Mouse (Mus musculus) right cerebral cortex, postnatal 14 days (tissue): Measurements from ENCODE around the gene Hdac4.

Source experiments
- DNase-seq: peaks from one replicate; pipeline ENCODE4 v3.0.0; 2022

The Hdac4 gene

DNA sequence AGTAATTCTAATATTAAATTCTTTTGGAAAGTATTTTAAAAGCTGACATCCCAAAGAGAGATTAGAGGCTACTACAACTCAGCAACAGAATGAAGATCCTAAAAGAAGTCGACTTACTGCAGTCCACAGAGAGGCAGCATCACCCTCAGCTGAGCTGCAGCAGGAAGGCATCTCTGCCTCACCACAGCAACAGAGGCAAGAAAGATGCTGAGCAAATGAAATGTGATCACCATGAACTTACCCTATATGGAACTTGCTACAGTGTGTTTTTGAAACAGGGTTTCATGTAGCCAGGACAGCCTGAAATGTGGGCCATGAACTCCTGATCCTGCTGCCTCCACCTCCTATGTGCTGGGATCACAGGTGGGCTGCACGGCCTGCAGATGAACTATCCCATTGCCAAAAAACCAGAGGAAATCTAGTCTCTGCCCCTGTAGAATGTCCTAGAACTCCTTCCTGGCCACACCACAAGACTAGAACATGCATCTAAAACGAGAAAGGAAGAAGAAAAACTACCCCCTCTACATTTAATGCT is 98.4 kb downstream of the Hdac4 start:
- no peak for DNase-seq

DNA sequence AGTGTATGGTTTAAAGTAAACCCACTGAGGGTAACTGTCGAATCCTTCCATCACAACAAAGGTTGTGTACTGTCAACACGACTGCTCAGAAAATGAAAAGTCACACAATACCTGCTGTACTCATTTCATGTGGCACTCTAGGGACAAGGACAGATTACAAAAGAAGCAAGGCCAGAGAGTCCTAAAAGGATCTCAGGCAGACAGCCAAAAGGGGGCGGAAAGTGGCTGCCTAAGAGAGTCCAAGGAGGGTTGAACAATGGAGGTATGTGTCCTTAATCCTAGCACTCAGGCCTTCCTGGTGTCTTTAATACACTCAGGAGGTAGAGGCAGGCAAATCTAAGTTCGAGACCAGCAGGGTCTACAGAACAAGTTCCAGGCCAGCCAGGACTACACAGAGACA is 103.2 kb downstream of the Hdac4 start:
- DNase-seq = no peak

DNA sequence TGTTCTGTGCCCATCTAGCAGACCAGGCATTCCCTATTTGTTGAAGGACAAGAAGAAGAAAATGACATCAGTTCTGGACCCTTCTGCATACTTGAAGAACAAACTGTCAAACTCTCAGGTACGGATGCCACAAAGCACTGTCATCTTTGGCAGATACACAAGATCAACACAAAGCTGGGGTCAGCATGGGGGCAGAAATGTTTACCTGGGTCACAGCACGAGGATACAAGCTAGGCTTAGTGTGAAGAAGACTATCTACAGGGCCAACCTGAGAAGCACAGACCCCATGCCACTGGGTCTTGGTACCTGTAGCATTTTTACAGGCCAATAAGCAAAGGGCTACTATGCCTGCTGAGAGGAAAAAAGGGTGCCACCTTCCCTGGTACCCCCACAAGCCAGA is 107.7 kb downstream of the Hdac4 start:
- no peak for DNase-seq

DNA sequence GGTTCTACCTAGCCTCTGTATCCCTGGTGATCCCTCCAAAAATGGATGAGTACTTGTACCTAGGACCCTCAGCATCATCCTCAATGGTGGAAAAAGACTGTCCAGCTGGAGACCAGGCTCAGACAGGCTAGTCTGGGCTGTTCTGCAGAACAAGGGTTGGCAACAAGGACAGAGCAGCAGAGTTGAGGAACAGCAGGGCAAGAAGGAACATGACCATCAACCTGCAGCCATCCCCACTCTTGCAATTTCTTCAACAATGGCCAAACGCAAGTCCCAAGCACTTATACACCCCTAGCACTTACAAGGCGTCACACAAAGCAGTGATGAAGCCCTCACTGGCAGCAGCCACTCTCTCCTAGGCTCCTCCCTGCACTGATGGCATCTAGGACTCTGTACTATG is 108.2 kb downstream of the Hdac4 start:
- DNase-seq = no peak

DNA sequence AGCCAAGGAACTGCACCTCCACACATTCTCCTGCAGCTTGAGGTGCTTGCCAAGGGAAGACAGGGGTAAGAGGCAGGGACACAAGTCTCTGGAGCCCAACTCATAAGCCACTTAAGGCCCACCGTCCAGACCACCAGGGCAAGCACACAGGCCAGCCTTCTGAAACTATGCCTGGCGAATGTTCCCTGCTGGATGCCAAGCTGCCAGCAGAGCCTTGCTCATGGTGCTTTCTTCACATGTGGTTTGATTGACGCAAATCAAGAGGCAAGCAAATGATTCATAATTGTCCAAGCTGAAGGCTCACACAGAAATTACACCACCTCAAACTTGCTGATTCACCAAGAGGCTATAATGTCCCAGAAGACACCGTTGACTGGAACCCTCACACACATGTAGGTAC is 108.7 kb downstream of the Hdac4 start:
- DNase-seq = no peak

DNA sequence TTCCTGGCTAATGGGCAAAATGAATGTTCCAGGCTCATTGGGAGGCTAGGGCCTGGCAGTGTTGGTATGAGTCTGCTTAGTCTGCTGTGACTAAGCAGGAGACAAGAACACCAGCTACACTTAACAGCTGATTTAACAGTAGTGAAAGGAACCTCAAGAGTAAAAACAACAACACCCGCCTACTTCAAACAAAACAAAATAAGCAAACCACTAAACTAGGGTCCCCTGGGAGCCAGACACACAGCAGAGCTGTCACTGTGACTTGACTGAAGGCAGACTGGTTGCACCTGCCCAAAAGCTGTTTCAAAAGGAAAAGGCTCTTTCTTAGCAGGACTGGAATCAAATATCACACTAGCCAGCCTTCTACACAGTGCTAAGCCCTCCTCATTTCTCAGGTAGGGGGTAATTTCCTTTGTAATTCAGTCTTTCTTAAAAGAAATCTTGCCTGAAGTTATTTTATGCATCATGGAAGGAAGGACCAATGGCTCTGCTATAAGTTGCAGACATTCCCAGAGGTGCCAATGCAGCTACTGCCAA is 109.2 kb downstream of the Hdac4 start:
- no peak for DNase-seq

DNA sequence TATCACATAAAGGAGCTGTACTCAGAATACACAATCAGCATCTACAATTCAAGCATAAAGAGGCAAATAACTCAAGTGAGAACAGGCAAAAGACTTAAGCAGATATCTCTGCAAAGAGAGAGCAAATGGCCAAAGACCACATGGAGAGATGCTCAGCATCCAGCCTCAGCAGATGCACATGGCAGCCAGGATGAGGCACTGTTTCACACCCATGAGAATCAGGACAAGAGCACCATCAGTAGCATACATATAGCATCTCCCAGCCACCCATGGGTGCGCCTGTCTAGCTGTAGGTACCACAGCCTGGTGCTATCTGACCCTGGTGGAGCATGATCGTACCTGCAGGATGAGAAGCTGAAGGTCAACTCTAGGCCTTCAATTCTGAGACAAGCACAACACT is 110.8 kb downstream of the Hdac4 start:
- no peak for DNase-seq

DNA sequence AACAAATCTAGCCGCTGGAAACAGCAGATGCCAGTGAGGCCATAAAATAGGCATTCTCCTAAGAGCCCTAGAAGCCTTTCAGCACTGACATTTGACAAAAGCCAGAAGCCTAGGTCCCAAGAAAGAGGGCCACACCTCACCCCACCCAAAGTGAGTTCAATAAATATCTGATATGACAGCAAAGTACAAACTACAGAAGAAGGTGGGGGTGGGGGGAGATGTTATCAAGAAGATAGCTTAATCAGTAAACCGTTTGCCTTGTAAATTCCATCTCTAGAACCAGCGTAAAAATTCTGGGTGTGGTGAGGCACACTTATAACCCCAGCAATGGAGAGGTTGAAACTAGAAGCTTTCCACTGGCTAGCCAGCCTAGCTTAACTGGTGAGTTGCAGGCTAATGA is 111.5 kb downstream of the Hdac4 start:
- no peak for DNase-seq

DNA sequence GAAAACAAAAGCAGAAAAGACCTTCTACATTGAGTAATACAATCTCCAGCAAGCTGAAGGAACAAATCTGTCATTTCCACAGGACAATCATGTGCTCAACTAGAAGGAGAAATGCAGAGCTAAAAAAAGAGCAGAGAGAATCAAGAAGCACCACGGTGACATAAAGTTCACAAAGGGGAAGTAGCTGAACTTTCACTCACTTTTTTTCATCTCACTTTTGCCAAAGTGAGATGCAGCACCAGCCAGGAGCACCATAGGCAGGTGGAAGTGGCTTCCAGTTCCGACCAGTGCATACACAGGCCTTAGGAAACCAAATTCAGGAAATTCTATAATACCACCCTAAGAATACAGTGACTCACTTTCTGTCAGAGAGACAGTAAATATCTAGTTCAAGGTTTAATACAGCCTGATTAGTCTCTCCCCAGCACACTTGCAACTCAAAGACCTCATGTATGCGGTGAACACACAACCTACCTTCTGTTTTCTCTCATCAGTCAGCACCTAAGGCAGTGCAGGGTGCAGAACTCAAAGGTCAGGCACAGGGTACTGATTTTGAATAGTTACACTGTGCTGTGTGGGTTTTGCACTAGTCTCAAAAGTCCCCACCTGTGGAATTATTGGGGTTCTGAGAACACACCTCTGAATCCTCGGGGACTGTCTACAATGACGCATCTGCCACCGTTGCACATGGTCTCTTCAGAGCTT is 112.5 kb downstream of the Hdac4 start:
- DNase-seq = no peak

DNA sequence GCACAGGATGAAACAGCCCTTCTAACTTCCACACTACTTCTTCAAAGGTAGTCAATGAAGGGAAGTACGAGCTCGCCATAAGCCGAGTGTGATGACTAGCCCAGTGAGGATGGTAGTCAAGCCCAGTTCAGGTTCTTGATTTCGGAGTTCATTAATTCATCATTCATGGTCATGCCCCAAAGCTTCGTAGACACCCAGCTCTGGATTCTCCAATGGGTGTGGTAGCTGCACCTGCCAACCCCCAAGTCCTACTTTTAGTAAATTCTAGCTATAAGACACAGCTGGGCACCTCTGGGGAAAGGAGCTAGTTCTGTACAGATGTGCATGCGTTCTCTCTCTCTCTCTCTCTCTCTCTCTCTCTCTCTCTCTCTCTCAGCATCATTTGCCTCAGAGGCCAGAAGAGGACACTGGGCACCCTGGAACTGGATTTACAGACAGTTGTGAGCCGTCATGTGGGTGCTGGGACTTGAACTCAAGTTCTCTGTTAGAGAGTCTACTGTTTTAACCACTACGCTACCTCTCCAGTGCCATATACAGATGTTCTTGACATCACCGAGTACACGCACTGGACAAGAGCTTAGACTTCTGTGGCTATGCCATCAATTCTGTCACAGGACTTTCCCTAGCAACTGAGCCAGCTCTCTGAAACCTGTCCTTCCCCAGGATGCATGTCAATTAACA is 113.2 kb downstream of the Hdac4 start:
- DNase-seq = no peak

DNA sequence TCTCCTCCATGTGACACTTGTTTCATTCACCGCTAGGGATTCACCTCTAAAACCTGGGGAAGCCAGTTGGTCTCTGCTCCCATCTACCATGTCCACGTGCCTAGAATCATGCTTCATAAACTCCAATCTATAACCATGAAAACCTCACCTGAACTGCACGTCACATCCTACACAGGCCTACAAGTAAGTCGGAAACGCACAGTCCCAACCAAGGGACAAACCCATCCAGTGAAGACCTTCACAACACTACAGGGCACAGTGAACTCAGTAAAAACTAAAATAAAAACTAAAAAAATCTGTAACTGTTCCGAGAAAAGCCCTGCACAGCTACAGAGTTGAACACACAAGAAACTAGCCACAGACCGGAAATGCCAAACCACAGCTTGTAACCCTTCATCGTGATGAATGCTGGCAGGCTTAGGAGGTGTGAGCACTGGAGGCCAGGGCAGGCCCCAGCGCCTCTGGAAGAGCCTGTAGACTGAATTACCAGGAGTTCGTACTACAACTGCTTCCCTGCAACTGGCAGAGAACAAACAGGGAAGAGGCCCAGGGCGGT is 115.4 kb downstream of the Hdac4 start:
- no peak for DNase-seq

DNA sequence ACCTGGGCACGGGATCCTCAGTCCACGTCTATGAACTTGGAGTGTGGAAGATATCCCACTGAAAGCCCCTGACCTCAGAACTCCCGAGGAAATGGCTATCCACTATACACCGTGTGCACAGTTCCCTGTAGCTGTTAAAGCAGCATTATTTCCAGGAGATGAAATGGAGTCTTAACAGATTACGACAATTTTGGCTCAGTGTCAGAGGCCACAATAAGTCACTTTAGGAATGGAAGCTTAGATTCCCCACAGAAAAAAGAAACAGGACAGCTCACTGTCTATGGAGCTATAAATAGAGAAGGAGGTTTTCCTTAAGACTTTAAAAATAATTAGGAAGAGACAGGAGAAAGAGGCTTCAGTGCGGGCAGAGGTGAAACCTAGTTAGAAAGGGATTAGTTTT is 120.2 kb downstream of the Hdac4 start:
- DNase-seq = no peak

DNA sequence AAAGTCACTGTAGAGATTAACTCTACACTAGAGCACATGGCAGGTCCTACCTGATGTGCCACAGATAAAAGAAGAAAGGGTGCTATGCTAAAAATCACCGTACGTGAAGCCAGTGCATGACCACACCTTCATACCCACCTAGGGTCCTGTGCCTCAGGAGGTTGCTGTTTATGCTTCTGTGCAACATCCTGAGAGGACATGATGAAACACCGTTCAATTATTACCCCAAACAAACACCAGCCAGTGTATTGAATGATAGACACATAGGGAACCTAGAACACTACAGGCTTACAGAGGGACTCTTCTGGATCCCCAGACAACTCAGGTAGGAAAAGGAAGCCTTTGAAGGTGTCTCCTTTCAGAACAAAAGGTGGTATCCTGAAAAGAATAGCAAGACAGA is 120.8 kb downstream of the Hdac4 start:
- no peak for DNase-seq

DNA sequence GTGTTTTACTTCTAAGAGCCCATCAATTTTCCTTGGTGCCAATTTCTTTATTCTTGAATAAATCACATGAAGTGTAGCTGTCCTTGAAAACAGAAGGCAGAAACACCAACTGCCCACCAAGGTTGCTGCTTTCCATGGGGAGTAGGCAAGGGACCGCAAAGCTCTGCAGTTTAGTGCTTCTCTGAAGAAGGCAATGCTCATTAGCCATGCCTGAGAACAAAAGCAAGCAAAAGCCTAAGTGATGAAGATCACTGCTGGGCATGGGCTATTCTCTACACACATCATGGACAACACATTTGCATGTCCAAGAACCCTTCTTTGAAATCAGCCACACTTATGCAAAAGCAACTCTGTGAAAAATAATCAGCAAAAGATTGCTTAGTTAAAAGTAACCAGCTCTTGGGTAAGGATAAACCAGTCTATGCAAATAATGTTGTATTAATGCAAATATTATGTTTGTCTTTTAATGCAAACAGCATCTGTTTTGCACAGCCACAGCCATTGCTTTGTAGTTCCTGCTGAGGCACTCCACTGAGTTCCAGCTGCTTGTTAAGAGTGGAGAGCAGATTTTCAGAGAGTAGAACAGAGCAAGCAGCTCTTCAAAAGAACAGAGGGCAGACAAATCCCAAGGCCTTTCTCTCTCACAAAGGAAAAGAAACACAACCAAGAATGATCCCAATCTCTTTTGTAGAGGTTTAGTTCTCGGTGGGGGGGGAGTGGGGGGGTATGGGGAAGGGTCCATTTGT is 125.4 kb downstream of the Hdac4 start:
- DNase-seq = no peak

DNA sequence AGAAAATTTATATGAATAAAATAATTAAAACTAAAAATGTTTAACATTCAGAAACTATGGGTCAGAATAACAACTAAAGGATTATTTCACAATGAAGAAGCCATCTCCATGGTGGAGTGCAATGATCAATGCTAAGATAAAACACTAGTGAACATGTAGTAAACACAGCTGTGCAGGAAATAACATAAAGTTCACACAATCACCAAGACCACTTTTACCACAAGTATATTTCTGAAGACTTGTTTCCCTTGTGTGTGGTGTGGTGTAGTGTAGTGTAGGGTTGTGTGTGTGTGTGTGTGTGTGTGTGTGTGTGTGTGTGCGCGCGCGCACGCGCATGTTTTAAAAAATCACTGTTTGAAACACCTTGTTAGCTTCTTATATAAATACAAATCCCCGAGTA is 126.0 kb downstream of the Hdac4 start:
- DNase-seq = no peak

DNA sequence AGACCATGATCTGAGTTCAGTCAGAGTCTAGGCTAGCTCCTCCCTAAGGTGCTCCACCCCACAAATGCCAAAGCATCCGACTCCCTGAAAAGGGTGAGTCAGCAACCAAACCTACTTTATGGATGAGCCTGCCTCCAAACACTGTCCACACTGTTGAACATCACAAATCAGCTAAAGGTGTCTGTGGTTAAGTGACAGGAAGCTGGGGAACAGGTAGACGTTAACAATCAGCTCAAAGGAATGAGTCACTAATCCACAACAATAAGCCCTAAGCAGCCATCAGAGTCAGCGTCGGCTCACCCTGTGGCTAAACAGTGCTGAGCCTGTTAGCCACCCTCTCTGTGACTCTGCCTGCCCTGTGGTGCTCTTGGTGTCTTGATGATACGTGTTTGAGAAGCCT is 131.2 kb downstream of the Hdac4 start:
- DNase-seq = no peak

DNA sequence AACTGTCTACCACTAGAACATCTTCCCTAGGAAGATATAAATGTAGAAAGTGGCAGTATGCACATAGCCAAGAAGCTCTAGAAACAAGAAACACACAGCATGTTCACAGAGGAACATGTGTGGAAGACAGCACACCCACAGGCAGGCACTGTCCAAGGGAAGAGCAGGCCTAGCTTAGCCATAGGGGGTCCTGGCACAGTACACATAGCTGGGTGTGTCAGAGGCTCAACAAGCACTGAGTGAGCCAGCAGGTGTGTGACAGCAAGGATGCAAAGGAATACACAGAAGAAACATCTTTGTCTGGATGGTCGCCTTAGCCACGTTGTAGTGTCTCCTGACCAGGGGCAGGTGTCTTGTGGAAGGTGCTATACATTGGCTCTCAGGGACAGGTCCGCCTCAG is 132.2 kb downstream of the Hdac4 start:
- DNase-seq = no peak

DNA sequence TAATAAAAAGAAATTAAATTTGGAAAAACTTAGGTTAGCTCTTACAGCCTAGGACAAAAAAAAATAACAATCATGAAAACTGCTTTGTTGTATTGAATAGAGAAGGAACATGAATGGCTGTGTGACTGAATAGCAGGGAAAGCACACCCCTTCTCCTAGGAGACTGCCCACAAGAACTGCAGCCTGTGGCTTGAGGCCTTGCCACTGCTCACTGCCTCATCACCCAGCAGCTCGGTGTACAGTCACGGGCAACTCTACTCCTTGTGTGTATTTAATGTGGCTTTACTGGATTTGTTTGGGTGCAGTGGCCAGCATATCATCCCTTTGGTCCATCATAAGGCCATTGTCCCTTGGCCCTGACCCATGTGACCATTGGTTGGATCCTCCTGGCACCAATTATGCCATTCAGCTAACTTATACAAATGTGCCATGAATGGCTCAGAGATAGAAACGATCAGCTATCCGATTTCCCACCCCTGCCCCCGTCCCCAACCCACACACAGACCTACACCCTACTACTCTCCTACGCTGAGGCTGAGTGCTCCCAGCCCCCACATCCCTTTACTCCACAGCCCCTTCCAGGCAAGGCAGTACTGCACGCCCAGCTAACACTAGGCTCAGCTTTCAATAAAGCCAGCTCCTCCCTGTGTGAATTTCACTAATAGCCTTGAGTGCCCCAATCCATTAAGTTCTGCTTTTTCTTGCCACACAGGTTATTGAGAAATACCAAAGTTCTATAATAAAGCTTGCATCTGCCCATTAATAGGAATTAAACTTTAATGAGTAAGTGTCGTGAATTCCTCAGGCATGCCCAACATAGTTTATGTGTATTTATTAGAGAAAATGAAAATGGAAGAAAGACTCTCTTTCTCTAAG is 134.1 kb downstream of the Hdac4 start:
- DNase-seq = no peak

DNA sequence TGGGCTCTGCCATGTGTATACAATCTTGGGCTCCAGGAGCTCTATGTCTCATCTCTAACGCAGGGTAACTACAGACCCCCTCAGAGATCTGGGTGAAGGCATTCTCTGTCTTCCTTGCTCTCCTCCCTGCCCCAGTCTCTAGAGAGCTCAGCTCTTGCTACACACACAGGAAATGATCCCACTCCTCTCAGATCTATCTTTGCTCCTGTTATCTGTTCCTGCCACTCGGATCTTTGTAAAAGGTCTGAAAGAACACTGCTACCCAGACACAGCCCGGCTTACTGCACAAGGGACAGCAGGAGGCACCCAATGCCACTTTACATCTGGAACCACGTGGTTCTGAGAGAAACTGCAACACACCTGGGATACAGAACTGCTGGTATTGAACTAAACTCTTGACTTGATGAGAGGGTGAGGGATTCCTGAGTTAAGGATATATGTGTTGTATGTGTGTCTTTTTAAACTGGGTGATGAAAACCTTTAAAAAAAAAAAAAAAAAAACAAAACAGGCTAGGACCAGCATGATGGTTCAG is 134.9 kb downstream of the Hdac4 start:
- DNase-seq = no peak

DNA sequence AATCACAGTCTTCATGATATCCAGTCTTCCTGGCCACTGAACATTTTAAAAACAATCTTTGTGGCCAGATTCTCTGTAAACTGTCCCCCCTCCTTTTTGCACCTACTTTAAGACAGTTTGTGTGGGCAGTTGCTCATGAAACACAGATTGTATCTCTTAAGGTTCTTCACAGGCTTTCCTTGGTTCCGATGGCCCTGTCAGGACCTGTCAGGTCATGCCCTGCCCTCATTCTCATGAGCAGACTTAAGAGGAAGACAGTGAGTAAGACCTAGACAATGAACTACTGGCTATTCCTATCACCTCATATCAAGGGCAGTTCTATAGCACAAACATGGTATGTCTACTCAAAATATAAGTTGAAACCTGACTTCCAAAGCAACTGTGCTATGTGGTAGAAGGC is 135.9 kb downstream of the Hdac4 start:
- DNase-seq = no peak

DNA sequence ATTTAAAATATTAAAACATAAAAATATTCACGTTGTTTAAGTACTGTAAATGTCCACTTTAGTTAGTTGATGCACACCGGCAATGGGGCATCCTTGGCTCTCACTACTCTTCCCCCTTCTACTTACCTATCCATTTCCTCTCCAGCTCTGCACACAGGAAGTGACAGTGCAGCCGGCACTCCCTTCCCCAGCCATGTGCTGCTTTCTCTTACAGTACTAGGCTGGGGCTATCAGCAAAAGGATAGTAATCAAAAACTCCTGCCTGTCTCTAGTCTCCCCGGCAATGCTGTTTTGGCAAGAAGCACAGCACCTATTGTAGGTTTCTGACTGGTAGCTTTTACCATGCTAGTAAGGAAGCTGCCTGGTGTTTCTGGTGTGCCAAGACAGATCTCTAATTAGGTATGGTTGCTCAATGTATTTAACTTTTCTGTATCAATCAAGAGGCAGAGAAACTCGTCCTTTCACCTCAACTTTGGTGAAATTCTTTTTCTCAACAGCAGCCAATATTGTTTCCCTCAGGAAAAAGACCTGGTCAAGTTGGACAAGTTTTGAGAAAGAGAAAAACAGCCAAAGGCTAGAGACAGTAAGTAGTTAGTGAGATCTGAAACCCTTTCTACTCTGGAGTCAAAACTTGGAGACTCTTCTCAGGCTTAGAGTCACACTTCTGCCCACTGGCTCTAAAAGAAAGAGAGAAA is 136.6 kb downstream of the Hdac4 start:
- DNase-seq = no peak
